Mouse (Mus musculus) embryonic fibroblast, embryonic 13.5 days (primary cell): ENCODE measurements around the gene Man1a2.

ENCODE experiments used
- CTCF ChIP-seq: IDR thresholded peaks from 2 replicates; pipeline ENCODE4 v1.5.1; 2011; ENCODE audit warnings: mild to moderate bottlenecking, control low read depth, low read length, moderate library complexity, borderline replicate concordance; ENCODE audit not compliant: insufficient read depth
- POLR2A ChIP-seq: IDR thresholded peaks from 2 replicates; pipeline ENCODE4 v1.6.1; 2011; ENCODE audit warnings: low read depth, mild to moderate bottlenecking, control low read depth, low read length, moderate library complexity

GRCm38 (mm10) chr3:100535298-100535697 lies 150.0 kb downstream of the Man1a2 start:
- TF ChIP-seq CTCF (no peak), POLR2A (no peak)
